Mouse (Mus musculus): Measurements from ENCODE around the gene Tsc22d1.
A peak's percentile ranks its signal among the peaks of the same experiment; 100 is the strongest.

Tsc22d1 gene

DNA sequence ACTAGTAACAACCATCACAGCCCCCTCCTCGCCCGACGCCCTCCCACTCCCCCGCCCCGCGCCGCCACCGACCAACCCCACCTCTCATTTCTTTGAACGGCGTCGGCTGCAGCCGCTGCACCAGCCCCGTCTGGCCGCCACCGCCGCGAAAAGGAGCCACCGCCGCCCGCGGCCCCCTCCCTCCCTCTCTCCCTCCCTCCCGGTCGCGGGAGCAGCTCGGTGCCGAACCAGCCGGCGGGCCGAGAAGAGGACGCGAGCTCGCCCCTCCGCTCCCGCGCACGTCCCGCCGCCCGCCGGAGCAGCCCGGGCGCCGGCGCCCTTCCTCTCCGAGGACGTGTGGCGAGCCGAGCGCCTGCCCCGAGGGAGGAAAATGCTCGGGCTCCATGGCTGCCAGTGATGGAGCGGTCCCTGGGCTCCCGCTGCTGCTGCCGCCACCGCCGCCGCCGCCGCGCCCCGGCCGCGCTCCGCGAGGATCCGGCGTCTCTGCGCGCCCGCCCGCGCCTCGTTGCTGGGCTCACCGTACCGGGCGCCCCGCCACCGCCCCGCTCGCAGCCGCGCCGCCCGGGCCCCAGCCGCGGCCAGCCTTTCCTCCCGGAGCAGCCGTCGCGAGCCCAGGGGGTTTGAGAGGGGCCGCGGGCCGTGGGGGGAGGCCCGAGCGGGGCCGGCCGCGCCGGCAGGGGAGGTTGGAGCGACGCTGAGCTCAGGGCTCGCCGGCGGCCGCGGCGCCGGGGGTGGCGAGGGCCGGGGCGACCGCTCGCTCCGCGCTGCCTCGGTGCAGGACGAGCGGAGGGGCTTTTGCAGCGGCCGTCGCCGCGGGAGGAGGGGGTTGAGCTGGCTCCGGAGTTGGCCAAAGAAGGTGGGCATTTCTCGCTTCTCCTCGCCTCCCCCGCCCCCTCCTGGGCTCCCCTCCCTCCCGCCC lies at the start of gene Tsc22d1:
Tsc22d1 (plus strand) TSS at position 100 of the 919 bp plus-strand sequence.
- DNase-seq: peak; percentile 48

DNA sequence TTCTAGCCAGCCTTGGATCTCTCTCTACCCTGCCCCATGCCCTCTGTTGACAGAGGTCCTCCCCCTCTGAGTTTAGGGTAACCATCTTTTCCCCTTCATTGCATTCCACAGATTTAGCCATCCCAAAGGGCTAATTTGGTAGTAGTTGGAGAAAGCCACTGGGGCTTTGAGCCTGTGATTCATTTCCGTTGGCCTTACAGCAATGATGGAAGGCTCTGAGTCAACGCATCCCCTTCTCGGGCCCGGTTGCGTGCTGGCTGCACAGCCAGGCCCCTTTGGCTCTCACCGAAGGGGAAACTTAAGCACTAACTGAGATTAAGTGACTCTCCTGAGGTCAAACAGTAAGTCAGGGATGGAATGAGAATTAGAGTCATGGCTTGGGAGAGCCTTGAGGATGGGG lies 41.1 kb upstream of the Tsc22d1 start:
- no peak for DNase-seq

DNA sequence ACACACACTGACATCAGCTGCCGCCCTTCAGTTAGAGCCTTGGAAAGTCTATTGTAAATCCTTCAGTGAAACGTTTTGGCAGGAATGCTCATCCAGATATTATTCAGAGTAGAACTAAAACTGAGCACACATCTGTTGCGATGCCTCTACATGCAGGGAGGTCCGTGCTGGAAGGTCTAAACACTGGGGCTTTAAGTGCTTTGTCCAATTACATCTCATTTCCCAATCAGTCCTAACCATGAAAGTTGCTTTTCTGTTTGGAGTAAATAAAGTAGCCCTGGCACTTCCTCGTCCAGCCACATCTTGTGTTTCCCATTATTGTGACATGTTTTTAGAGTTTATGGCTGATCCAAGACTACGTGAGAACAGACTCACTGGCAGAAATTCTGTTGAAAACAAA lies 40.2 kb upstream of the Tsc22d1 start:
- no peak for DNase-seq

DNA sequence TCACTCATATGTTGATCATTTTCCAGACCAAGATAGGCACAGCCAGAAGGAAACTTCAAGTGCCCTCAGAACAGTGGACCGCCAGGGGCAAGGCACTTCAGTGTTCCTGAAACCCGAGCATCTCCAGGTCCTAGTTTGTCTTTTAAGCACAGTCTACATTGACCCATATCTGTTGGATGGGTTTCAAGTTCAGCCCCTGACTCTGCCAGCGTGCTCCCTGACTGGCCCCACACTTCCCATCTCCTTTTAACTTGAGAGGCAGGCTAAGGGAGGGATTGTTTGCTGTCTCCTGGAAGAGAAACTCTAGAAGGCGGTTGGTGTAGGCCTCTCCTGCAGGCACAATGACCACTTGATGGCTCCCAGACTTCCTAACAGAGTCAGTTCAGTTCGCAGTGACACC lies 38.2 kb upstream of the Tsc22d1 start:
- no peak for DNase-seq

DNA sequence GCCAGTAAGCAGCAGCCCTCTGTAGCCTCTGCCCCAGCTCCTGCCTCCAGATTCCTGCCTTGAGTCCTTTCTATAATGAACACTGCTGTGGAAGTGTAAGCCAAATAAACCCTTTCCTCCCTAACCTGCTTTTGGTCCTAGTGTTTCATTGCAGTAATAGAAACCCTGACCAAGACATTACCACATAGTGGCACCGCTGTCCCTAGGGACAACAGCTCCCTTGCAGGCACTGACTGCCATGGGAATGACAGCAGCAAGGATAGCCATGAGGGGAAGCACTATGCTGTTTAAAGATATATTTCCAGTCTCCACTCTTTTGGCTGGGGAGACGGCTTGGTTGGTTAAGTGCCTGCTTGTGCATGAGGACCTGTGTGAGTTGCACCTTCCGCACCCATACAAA lies 35.4 kb upstream of the Tsc22d1 start:
- DNase-seq: no peak

DNA sequence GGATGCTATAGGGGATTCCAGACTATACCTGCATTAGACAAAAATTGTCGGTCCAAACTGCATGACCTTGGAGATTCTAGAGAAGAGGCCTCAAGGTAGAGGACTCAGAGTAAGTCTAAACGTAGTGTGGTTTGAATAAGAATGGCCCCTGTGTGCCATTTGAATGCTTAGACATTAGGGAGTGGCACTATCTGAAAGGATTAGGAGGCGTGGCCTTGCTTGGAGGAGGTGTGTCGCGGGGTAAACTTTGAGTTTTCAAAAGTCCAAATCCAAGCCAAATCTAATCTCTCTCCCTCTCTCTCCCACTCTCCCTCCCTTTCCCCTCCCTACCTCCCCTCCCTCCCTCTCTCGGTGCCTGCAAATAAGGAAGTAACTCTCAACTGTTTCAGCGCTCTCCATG lies 26.7 kb upstream of the Tsc22d1 start:
- DNase-seq: no peak

DNA sequence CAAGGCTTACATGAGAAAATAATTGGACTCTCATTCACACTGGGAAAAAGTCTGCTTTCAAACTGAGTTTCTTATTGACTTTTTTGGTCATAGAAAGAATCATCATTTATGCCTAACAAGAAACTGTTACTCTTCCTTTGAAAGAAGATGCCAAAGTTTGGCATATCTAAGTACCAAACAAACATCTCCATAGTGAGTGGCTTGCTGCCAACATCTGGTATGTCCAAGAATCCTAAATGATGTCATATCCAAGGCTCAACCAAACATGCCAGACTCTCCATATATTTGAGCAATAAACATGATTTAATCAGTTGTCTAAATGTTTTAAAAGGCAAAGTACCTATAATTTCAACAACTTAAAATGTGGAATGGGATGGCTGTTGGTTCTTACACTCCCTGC lies 16.5 kb upstream of the Tsc22d1 start:
- DNase-seq: no peak

DNA sequence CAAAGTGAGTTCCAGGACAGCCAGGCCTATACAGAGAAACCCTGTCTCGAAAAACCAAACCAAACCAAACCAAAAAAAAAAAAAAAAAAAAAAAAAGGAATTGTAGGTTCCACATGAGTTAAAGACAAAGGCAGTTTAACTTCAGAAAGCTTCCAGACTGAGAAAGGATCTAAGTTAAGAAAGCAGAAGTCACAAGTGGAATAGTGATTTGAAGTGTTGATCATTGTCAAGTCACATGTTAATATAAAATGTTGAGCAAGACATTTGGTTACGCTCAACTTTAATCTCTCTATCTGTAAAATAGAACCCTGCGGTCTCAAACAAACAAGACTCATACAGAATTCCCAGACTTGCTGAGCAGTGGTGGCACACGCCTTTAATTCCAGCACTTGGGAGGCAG lies 12.2 kb upstream of the Tsc22d1 start:
- DNase-seq: no peak

DNA sequence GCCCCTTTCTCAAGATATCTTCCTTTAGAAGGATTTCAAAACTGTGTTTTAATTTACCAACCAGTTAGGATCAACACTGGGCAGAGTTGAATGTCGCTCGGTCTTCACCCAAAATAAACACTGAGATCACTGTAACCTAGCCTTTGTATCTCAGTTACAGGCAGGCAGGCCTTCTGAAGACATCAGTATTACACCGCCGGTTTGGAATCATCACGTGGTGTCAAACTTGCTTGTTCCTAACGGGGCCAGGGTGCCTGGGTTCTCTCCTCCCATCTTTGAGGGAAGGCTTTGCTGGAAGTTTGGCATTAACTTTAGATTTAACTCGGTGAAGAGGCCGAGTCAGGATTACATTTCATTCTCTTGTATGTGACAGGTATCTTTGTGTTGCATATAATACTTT lies 5.7 kb upstream of the Tsc22d1 start:
- DNase-seq: no peak

DNA sequence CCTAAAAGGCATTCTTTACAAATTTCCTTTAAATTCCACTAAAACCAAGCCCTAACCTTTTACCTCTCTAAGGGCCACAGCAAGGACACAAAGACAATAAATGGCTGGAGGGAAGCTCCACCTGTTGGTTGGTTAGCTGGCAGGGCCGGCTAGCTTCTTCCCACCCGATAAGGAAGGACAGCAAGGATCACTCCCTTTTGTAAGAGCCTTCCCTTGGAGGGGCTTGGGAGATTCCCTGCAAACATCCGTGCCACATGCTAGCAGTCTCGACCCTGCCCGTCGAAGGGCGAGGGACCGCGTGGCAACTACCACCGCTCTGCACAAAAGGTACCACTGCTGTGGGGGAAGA lies 1.0 kb upstream of the Tsc22d1 start:
- DNase-seq: no peak

DNA sequence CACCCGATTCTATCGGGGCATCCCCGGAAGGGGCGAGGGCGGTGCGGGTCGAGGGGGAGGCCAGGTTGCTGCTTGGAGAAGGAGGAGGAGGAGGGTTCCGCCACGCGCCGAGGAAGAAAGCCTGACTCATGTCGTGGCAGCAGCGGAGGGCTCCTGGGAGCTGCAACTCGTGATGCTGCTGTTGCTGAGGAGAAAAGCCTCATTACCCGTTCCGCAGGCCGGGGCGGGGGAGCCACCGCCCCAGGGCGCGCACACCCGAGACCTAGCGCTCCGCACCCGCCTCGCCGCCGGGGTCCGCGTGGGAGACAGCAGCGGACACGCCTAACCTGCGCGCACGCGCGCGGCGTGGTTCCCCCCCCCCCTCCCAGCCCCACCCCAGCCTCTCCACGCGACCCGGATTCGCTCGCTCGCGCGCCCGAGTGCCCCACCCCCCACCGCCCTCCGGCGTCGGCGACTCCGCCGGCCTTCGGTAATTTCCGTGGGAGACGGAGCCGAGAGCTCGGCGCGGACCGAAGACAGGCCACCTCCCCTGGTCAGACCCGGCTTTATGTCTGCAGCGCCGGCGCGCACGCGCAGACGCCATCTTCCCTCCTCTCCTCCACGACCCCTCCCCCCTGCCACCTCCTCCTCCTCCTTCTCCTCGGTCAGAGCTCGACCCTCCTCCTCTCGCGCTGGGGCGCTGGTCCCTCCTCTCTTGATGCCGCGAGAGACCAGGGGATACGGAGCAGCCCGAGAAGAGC lies 469 bp upstream of the Tsc22d1 start:
- DNase-seq: peak; percentile 98

DNA sequence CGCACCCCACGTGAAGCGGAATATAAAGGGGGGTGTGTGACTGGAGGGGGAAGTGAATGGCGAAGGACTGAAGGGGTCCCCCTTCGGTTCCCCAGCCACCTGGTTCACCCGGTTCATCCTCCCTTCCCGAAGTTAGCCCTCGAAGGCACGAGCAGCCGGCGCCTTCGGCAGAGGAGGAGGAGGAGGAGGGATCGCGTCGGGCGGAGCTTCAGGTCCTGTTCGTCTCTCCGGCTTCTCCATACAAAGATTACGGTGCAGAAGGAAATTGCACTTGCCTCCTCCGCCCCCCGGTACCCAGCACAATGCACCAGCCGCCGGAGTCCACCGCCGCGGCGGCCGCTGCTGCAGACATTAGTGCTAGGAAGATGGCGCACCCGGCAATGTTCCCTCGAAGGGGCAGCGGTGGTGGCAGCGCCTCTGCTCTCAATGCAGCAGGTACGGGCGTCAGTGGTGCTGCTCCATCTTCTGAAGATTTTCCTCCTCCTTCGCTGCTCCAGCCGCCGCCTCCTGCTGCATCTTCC lies 1.1 kb downstream of the Tsc22d1 start:
- peak; percentile 54 for DNase-seq

DNA sequence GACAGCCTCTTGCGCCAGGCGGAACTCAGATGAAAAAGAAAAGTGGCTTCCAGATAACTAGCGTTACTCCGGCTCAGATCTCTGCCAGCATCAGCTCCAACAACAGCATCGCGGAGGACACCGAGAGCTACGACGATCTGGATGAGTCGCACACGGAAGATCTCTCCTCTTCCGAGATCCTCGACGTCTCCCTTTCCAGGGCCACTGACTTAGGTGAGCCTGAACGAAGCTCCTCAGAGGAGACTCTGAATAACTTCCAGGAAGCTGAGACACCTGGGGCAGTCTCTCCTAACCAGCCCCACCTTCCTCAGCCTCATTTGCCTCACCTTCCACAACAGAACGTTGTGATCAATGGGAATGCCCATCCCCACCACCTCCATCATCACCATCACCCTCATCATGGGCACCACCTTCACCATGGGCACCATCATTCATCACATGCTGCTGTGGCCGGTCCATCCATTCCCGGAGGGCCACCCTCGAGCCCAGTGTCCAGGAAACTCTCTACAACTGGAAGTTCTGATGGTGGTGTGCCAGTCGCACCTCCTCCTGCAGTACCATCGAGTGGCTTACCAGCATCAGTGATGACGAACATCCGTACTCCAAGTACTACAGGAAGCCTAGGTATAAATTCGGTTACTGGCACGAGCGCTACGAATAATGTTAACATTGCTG lies 1.7 kb downstream of the Tsc22d1 start:
- DNase-seq: peak; percentile 28

DNA sequence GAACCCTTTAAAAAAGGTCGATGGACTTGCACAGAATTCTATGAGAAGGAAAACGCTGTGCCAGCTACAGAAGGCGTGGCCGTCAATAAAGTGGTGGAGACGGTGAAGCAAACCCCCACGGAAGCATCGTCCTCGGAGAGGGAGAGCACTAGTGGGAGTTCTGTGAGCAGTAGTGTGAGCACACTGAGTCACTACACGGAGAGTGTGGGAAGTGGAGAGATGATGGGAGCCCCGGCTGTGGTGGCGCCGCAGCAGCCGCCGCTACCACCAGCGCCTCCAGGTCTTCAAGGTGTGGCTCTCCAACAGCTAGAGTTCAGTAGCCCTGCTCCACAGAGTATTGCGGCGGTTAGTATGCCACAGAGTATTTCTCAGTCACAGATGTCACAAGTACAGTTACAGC lies 2.6 kb downstream of the Tsc22d1 start:
- no peak for DNase-seq

DNA sequence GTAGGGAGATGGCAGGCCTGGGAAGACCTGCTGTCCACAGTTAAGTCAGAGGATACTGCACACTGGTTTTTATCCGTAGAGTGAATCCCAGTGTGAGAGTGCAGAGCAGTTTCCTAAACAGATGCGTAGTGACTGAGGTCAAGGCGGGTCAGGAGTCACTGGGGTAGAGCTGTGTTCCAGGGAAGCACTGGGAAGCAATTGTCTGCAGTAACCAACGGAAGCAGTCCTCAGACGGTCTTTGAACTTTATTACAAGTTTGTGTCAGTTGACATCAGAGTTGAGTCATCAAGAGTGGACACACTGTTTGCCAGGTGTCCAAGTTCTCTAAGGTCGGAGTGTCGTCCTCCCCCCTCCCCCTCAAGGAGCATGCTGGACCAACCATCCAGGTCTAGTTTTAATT lies 6.0 kb downstream of the Tsc22d1 start:
- no peak for DNase-seq

DNA sequence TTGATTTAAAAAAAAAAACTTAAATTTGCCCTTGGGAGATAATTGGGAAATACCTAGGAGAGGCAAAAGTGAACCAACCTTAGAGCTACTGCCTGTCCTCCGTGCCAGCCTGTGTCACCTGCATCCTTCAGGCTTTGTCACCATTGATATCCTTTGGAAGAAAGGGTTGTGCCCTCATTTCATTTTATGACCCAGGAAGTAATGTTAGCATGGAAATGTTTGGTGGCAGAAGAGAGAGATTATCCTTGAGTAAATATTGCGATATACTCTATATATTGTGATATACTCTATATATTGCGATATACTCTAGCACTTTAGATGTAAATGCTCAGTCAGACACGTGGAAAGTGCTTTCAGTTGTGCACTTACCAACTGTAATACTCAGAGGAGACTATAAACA lies 6.4 kb downstream of the Tsc22d1 start:
- DNase-seq: no peak

DNA sequence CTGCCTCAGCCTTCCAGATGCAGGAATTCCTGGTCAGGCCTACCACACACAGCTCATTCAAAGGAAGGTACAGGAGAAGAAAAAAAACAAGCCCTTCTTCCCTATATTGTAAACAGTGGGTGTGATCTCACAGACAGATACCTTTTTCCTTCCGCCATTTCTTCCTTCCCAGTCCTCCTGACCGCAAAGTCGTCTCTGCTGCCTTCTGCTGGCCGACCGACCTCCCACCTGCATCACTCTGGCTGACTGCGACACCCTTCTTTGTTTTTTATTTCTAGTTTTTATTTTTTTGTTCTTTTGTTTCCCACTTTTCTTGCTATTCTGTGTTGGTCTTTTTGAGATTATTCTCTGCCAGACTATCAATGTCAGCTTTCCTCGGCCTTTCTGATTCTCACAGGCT lies 10.7 kb downstream of the Tsc22d1 start:
- DNase-seq: no peak

DNA sequence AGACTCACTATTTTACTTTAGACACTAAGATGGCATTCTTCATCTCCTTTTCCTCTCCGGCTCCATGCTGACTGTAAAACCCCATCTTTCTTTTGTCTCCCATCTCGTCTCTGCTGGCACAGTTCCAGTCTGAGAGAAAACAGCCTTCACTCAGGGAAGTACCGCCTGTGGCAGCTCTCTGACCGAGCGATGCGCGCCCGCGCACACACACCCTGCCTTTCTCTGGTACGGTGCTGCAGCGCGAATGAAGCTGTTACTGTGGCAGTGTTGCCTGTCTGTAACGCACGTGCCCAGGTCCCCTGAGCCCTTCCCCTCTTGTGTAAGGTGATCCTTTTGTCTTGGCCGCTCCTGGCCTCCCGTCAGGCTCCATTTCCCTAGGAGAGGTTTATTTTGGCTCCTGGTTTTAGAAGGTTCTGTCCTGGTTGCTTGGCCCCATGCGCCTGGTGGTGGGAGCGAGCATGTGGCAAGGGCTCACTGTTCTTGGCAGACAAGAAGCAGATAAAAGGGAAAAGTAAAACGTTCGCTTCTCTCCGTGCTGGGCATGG lies 11.3 kb downstream of the Tsc22d1 start:
- DNase-seq: no peak

DNA sequence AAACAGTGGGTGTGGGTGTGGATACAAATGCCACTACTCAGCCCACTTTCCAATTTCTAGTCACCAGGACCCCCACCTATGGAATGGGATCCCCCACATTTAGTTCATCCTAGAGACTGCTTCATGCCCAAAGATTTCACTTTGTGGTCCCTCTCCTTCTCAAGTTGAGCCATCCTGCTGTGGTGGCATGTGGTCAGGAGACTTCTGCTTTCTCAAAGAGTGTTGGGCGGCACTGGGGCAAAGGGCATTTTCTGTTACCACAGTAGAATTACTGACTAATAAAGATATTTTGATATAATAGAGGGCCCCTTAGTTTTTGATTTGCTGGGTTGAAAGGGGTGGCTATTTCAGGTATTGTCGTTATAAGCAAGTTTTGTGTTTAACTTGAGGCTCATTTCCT lies 14.1 kb downstream of the Tsc22d1 start:
- DNase-seq: no peak

DNA sequence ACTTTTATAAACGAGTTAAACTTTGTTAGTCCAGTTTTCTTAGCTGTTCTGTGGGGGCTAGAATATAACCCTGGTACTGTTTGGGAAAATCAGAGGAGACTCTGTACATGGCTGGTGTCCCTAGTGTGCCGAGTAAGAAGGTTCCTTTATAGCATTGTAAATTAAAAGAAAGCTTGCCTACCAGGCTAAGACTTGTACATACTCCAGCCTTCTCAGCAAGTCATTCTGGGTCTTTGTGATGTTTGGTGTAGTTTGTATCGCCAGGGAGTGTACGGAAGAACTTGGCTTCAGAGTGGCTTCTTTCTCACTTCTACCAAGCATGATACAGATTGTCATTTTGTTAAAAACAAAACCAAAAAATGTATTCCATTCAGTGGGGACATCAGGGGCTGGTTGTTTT lies 17.2 kb downstream of the Tsc22d1 start:
- no peak for DNase-seq

DNA sequence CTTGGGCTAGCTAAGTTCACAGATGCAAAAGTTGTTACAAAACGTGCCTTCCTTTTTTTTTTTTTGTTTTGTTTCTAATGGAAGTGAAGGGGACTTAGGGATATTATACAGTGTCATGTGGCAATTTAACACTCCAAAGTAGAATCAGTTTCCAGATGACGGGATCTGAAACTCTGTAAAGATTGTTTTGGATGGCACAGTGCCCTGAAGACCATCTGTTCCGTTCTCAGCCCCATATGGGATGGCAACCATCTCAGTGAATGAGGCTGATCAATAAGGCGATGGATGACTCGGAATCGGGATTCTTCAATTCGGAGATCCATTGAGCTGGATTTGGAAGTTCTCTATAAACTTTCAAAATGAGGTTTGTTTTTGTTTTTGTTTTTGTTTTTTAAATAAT lies 17.6 kb downstream of the Tsc22d1 start:
- DNase-seq: no peak

DNA sequence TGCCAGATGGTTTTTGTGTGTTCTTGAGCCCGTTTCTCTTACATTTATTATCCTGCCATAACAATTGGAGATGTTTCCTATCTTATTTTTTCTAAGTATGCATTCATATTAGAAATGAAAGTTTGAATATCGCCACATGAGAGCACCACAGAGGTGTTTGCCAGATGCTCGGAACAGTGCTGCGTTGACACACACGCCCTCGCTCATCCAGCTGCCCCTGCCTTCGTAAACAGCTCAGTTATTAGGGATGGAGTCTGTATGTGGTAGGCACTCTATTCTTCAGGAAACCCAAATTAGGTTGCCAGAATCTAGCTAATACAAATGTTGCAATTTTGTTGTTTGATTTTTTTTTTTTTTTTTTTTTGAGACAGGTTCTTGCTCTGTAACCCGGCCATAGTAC lies 18.1 kb downstream of the Tsc22d1 start:
- DNase-seq: no peak

DNA sequence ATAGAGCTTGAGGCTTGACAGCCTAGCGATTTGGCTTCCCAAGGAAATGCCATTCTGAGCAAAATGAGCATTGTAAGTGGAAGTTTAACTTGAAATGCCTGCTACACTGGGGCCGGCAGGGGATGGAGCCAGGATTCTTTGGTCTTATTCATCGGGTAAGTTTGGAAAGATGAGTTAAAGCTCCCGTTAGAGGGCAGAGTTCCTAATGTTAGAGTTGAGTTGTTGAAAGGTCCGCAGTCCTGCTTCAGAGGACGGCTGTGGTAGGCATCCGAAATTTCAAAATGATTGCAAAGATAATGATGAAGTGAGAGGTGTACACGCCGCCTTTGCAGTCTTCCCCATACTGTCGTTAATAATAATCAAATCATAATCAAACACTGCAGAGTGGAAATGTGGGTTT lies 27.4 kb downstream of the Tsc22d1 start:
- DNase-seq: no peak
